Mouse (Mus musculus): Measurements from ENCODE around the gene Tmem19.

- TF ChIP-seq CTCF (IDR thresholded peaks at IDR 0.05; ENCODE audit: control insufficient read depth, insufficient read depth, insufficient read length) = no peak
- TF ChIP-seq CEBPB (IDR thresholded peaks at IDR 0.05; ENCODE audit: low read depth) = no peak
- TF ChIP-seq MYOD1 (IDR thresholded peaks at IDR 0.05; ENCODE audit: control insufficient read depth, insufficient read length, low read depth) = no peak
- TF ChIP-seq MAX (IDR thresholded peaks at IDR 0.05) = no peak
- TF ChIP-seq USF1 (IDR thresholded peaks at IDR 0.05; ENCODE audit: low read depth) = no peak
Observed at GRCm38 (mm10) chr10:115311263-115311965, 50.9 kb downstream of the Tmem19 start.

Data from C2C12 (cell line).